Mouse (Mus musculus): ENCODE results near the gene Map7d1. TPM values are rescaled to one million over a fixed set of nuclear protein-coding genes. Genes with fewer than 3 reads are reported as not detected.

The Map7d1 gene
- polyA plus RNA-seq, 1 experiment, result 105 TPM

GRCm38 (mm10) chr4:126194916-126195315, 61.2 kb downstream of the Map7d1 start:
- Histone ChIP-seq H3K36me3 (replicated peaks; ENCODE audit: low read length) (peaks cover 57% of the 10 kb centered on the region), H3K9me3 (no peaks in the 10 kb centered on the region), H3K4me1 (peaks cover 86% of the 10 kb centered on the region), H3K4me3 (replicated peaks) (no peak overlapping the region), H3K27me3 (replicated peaks) (no peaks in the 10 kb centered on the region)
- TF ChIP-seq GATA1 (IDR thresholded peaks at IDR 0.05; ENCODE audit: borderline replicate concordance, low read length) (no peak), FLI1 (IDR thresholded peaks at IDR 0.05; ENCODE audit: low read length) (no peak)

GRCm38 (mm10) chr4:126194216-126194615, 61.9 kb downstream of the Map7d1 start:
- H3K27me3 ChIP-seq (replicated peaks), result no peaks in the 10 kb centered on the region
- no peak overlapping the region for H3K4me3 ChIP-seq (replicated peaks)
- H3K4me1 ChIP-seq, result peaks cover 82% of the 10 kb centered on the region
- H3K36me3 ChIP-seq (replicated peaks; ENCODE audit: low read length), result peaks cover 62% of the 10 kb centered on the region
- H3K9me3 ChIP-seq, result no peaks in the 10 kb centered on the region
- no peak for TF ChIP-seq FLI1 (IDR thresholded peaks at IDR 0.05; ENCODE audit: low read length)
- TF ChIP-seq GATA1 (IDR thresholded peaks at IDR 0.05; ENCODE audit: borderline replicate concordance, low read length), result no peak

- no peaks in the 10 kb centered on the region for H3K9me3 ChIP-seq
- no peaks in the 10 kb centered on the region for H3K27me3 ChIP-seq (replicated peaks)
- H3K36me3 ChIP-seq (replicated peaks; ENCODE audit: low read length), result peaks cover 87% of the 10 kb centered on the region
- H3K4me1 ChIP-seq, result peaks cover 55% of the 10 kb centered on the region
- TF ChIP-seq FLI1 (IDR thresholded peaks at IDR 0.05; ENCODE audit: low read length), result no peak
- no peak for TF ChIP-seq GATA1 (IDR thresholded peaks at IDR 0.05; ENCODE audit: borderline replicate concordance, low read length)
- no peak overlapping the region for H3K4me3 ChIP-seq (replicated peaks)
Measured at GRCm38 (mm10) chr4:126190636-126191035, 65.5 kb downstream of the Map7d1 start.

- no peak for TF ChIP-seq FLI1 (IDR thresholded peaks at IDR 0.05; ENCODE audit: low read length)
- TF ChIP-seq GATA1 (IDR thresholded peaks at IDR 0.05; ENCODE audit: borderline replicate concordance, low read length), result no peak
- Histone ChIP-seq H3K9me3 (no peaks in the 10 kb centered on the region), H3K36me3 (replicated peaks; ENCODE audit: low read length) (peaks cover 92% of the 10 kb centered on the region), H3K4me3 (replicated peaks) (no peak overlapping the region), H3K27me3 (replicated peaks) (no peaks in the 10 kb centered on the region), H3K4me1 (peaks cover 45% of the 10 kb centered on the region)
Measured at GRCm38 (mm10) chr4:126187096-126187495, 69.0 kb downstream of the Map7d1 start.

- no peak overlapping the region for H3K4me3 ChIP-seq (replicated peaks)
- H3K27me3 ChIP-seq (replicated peaks), result no peaks in the 10 kb centered on the region
- peaks cover 96% of the 10 kb centered on the region for H3K36me3 ChIP-seq (replicated peaks; ENCODE audit: low read length)
- H3K4me1 ChIP-seq, result peaks cover 31% of the 10 kb centered on the region
- no peaks in the 10 kb centered on the region for H3K9me3 ChIP-seq
- TF ChIP-seq FLI1 (IDR thresholded peaks at IDR 0.05; ENCODE audit: low read length), result no peak
- no peak for TF ChIP-seq GATA1 (IDR thresholded peaks at IDR 0.05; ENCODE audit: borderline replicate concordance, low read length)
Measured at GRCm38 (mm10) chr4:126183034-126183433, 73.1 kb downstream of the Map7d1 start.

Other genes starting within 250 kb of the Map7d1 start
- 11.1 and 42.3 TPM in 2 replicates for gene Csf3r, start 231.8 kb downstream of the Map7d1 start, polyA plus RNA-seq (2012; ENCODE audit: insufficient read depth, low replicate concordance)
- gene Mrps15, start 209.4 kb downstream of the Map7d1 start, polyA plus RNA-seq (2012; ENCODE audit: insufficient read depth, low replicate concordance), result 107 and 153 TPM in 2 replicates
- not detected in 2 replicates for gene Oscp1, start 197.8 kb downstream of the Map7d1 start, polyA plus RNA-seq (2012; ENCODE audit: insufficient read depth, low replicate concordance)
- gene Lsm10, start 159.7 kb downstream of the Map7d1 start, polyA plus RNA-seq (2012; ENCODE audit: insufficient read depth, low replicate concordance), result 9.2 and 19.0 TPM in 2 replicates
- 99.5 and 105 TPM in 2 replicates for gene Stk40, start 152.4 kb downstream of the Map7d1 start, polyA plus RNA-seq (2012; ENCODE audit: insufficient read depth, low replicate concordance)
- 18.4 and 56.4 TPM in 2 replicates for gene Eva1b, start 108.6 kb downstream of the Map7d1 start, polyA plus RNA-seq (2012; ENCODE audit: insufficient read depth, low replicate concordance)
- gene Sh3d21, start 92.9 kb downstream of the Map7d1 start, polyA plus RNA-seq (2012; ENCODE audit: insufficient read depth, low replicate concordance), result 0.16 and 1.2 TPM in 2 replicates
- 40.8 and 101 TPM in 2 replicates for gene Thrap3, start 53.6 kb downstream of the Map7d1 start, polyA plus RNA-seq (2012; ENCODE audit: insufficient read depth, low replicate concordance)
- gene Trappc3, start 6.0 kb upstream of the Map7d1 start, polyA plus RNA-seq (2012; ENCODE audit: insufficient read depth, low replicate concordance), result 4.8 and 29.6 TPM in 2 replicates
- not detected in 2 replicates for gene Col8a2, start 30.4 kb upstream of the Map7d1 start, polyA plus RNA-seq (2012; ENCODE audit: insufficient read depth, low replicate concordance)
- 28.0 and 35.0 TPM in 2 replicates for gene Adprhl2, start 65.4 kb upstream of the Map7d1 start, polyA plus RNA-seq (2012; ENCODE audit: insufficient read depth, low replicate concordance)
- not detected in 2 replicates for gene Tekt2, start 69.3 kb upstream of the Map7d1 start, polyA plus RNA-seq (2012; ENCODE audit: insufficient read depth, low replicate concordance)
- 0.02 and 4.4 TPM in 2 replicates for gene Ago3, start 173.2 kb upstream of the Map7d1 start, polyA plus RNA-seq (2012; ENCODE audit: insufficient read depth, low replicate concordance)
- 2.3 and 3.6 TPM in 2 replicates for gene Ago1, start 212.2 kb upstream of the Map7d1 start, polyA plus RNA-seq (2012; ENCODE audit: insufficient read depth, low replicate concordance)